Mouse (Mus musculus) thymus, postnatal 10 days (tissue): ENCODE measurements around the gene Exosc8.
A peak's percentile ranks its signal among the peaks of the same experiment; 100 is the strongest.

Source experiments
- DNase-seq, 2 experiments: peaks; one replicate each; pipeline ENCODE4 v3.0.0; 2021; ENCODE audit warnings: low spot score in 2 of 2

Gene Exosc8

GRCm38 (mm10) chr3:54735247-54736046, at the start of gene Exosc8, which contains the start of gene Alg5:
Gene Exosc8, minus strand, starts transcription at chr3:54735393.
Gene Alg5, plus strand, starts transcription at chr3:54735539.
- DNase-seq = peak; percentile 77 to 91

GRCm38 (mm10) chr3:54775989-54776631, 40.9 kb upstream of the Exosc8 start:
- no peak for DNase-seq

GRCm38 (mm10) chr3:54773613-54774012, 38.4 kb upstream of the Exosc8 start:
- DNase-seq = no peak

- DNase-seq = no peak
These were observed 34.4 kb upstream of the Exosc8 start for GRCm38 (mm10) chr3:54769349-54770275.

- no peak for DNase-seq
These were observed 33.4 kb upstream of the Exosc8 start for GRCm38 (mm10) chr3:54768592-54768991.

- DNase-seq = no peak
These were observed 31.6 kb upstream of the Exosc8 start for GRCm38 (mm10) chr3:54766811-54767210.

GRCm38 (mm10) chr3:54766034-54766433, 30.8 kb upstream of the Exosc8 start:
- no peak for DNase-seq

- DNase-seq = peak in 1 of 2 experiments; percentile 11
These were observed 30.3 kb upstream of the Exosc8 start for GRCm38 (mm10) chr3:54765521-54765920.

GRCm38 (mm10) chr3:54764418-54764817, 29.2 kb upstream of the Exosc8 start:
- DNase-seq = no peak

GRCm38 (mm10) chr3:54761258-54761657, 26.1 kb upstream of the Exosc8 start:
- no peak for DNase-seq

- no peak for DNase-seq
These were observed 25.3 kb upstream of the Exosc8 start for GRCm38 (mm10) chr3:54760321-54761115.

GRCm38 (mm10) chr3:54759211-54759610, 24.0 kb upstream of the Exosc8 start:
- no peak for DNase-seq

- no peak for DNase-seq
These were observed 22.3 kb upstream of the Exosc8 start for GRCm38 (mm10) chr3:54757446-54757845.

GRCm38 (mm10) chr3:54756058-54756457, 20.9 kb upstream of the Exosc8 start:
- DNase-seq = no peak

GRCm38 (mm10) chr3:54755145-54756041, 20.2 kb upstream of the Exosc8 start, which contains the start of gene Smad9:
Gene Smad9, plus strand, starts transcription at chr3:54755582.
- DNase-seq = no peak

- no peak for DNase-seq
These were observed 18.2 kb upstream of the Exosc8 start for GRCm38 (mm10) chr3:54753411-54753810.

GRCm38 (mm10) chr3:54745799-54746198, 10.6 kb upstream of the Exosc8 start:
- DNase-seq = peak in 1 of 2 experiments; percentile 33

GRCm38 (mm10) chr3:54741965-54742364, 6.8 kb upstream of the Exosc8 start:
- no peak for DNase-seq

- DNase-seq = no peak
These were observed 2.1 kb upstream of the Exosc8 start for GRCm38 (mm10) chr3:54737317-54737716.
